Mouse (Mus musculus): ENCODE results near the gene Tas1r3.
A peak's percentile ranks its signal among the peaks of the same experiment; 100 is the strongest.

The Tas1r3 gene

GRCm38 (mm10) chr4:155841651-155842270 is 21.4 kb downstream of the Tas1r3 start:
- DNase-seq (ENCODE audit: low spot score): no peak

GRCm38 (mm10) chr4:155841003-155841454 is 22.1 kb downstream of the Tas1r3 start:
- peak; percentile 64 for DNase-seq (ENCODE audit: low spot score)

GRCm38 (mm10) chr4:155840076-155841002 is 22.8 kb downstream of the Tas1r3 start:
- DNase-seq (ENCODE audit: low spot score): no peak

- peak; percentile 88 for DNase-seq (ENCODE audit: low spot score)
Measured at GRCm38 (mm10) chr4:155839483-155839910, 23.7 kb downstream of the Tas1r3 start, which contains the start of gene Mxra8. Mxra8 (plus strand) TSS chr4:155839680.

GRCm38 (mm10) chr4:155838187-155839153 is 24.7 kb downstream of the Tas1r3 start:
- no peak for DNase-seq (ENCODE audit: low spot score)

GRCm38 (mm10) chr4:155837404-155838010 is 25.7 kb downstream of the Tas1r3 start:
- DNase-seq (ENCODE audit: low spot score): no peak

GRCm38 (mm10) chr4:155833836-155834235 is 29.3 kb downstream of the Tas1r3 start:
- peak; percentile 64 for DNase-seq (ENCODE audit: low spot score)

GRCm38 (mm10) chr4:155833234-155833633 is 29.9 kb downstream of the Tas1r3 start:
- DNase-seq (ENCODE audit: low spot score): no peak

- DNase-seq (ENCODE audit: low spot score): no peak
Measured at GRCm38 (mm10) chr4:155832321-155832720, 30.8 kb downstream of the Tas1r3 start.

GRCm38 (mm10) chr4:155831831-155832230 is 31.3 kb downstream of the Tas1r3 start:
- DNase-seq (ENCODE audit: low spot score): no peak

GRCm38 (mm10) chr4:155831205-155831766 is 31.9 kb downstream of the Tas1r3 start, which contains the start of gene Aurkaip1:
Aurkaip1 (plus strand) TSS chr4:155831272.
- peak; percentile 96 for DNase-seq (ENCODE audit: low spot score)

- no peak for DNase-seq (ENCODE audit: low spot score)
Measured at GRCm38 (mm10) chr4:155830596-155830995, 32.6 kb downstream of the Tas1r3 start.

GRCm38 (mm10) chr4:155829866-155830265 is 33.3 kb downstream of the Tas1r3 start:
- no peak for DNase-seq (ENCODE audit: low spot score)

GRCm38 (mm10) chr4:155823443-155823842 is 39.7 kb downstream of the Tas1r3 start:
- no peak for DNase-seq (ENCODE audit: low spot score)

- DNase-seq (ENCODE audit: low spot score): no peak
Measured at GRCm38 (mm10) chr4:155821025-155821424, 42.1 kb downstream of the Tas1r3 start.

GRCm38 (mm10) chr4:155817533-155817932 is 45.6 kb downstream of the Tas1r3 start:
- DNase-seq (ENCODE audit: low spot score): no peak

- DNase-seq (ENCODE audit: low spot score): peak; percentile 34
Measured at GRCm38 (mm10) chr4:155812665-155813181, 50.4 kb downstream of the Tas1r3 start.

- DNase-seq (ENCODE audit: low spot score): peak; percentile 96
Measured at GRCm38 (mm10) chr4:155811929-155812664, 51.1 kb downstream of the Tas1r3 start, which contains the start of gene Ccnl2. Ccnl2 (plus strand) TSS chr4:155812489.

All from yolk sac, embryonic 10.5 days (tissue).